Mouse (Mus musculus) frontal cortex, postnatal 14 days (tissue): ENCODE measurements at regions not wholly inside any gene's neighbourhood (a gene's known extent, or its start where the extent isn't known, plus 50 kb on each side); places are given as distances from the start of the nearest gene placed in this dataset.
A peak's percentile ranks its signal among the peaks of the same experiment; 100 is the strongest.

Source experiments
- DNase-seq, 2 experiments: peaks; one replicate each; pipeline ENCODE4 v3.0.0; 2022; ENCODE audit warnings: low spot score in 2 of 2

GRCm38 (mm10) chr1:169155484-169156459 lies 375.5 kb downstream of the Nuf2 start:
- DNase-seq, result peak; percentile 20 to 30

- DNase-seq, result no peak
These were observed 389.0 kb downstream of the Nuf2 start for GRCm38 (mm10) chr1:169142216-169142615.

- DNase-seq, result no peak
These were observed 391.2 kb downstream of the Nuf2 start for GRCm38 (mm10) chr1:169140056-169140455.

- no peak for DNase-seq
These were observed 391.8 kb downstream of the Nuf2 start for GRCm38 (mm10) chr1:169139507-169139906.

- no peak for DNase-seq
These were observed 392.1 kb downstream of the Nuf2 start for GRCm38 (mm10) chr1:169139184-169139486.

GRCm38 (mm10) chr1:169138404-169139183 lies 392.7 kb downstream of the Nuf2 start:
- no peak for DNase-seq

- DNase-seq, result no peak
These were observed 395.7 kb downstream of the Nuf2 start for GRCm38 (mm10) chr1:169135542-169135941.

DNA sequence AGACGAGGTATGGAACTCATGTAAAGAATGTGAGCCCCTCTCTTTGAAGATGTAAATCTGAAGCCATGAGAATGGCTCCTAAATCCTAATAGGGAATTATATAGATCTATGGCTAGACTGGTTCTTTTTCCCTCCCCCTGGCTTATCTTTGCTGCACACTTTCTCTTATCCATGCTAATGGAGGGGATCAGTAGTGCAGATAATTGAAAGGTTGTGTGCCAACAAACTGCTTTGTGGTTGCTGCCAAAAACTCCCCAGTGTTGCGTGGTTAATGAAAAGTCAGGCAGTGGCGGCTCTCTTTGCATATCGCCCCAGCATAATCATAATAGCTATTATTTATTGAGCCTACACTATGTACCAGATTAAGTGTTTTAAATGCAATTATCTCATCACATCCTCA lies 427.6 kb downstream of the Nuf2 start:
- DNase-seq, result no peak

DNA sequence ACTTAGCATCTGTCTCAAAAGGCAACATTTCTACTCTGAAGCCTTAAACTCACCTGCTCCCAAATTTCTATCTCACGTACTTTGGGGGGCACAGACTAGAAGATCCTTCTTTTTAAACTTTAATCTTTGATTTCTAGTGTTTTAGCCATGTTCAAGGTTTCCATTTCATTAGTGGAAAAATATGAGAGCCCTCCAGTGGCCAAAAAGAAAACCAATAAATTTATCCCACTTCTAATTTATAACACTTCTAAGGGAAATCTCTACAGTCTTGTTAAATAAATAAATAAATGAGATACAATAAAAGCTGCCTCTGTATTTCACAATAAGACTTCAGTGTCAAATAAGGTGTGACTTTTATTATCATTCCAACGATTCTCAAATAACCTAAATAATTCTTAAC lies 428.2 kb downstream of the Nuf2 start:
- DNase-seq, result no peak

DNA sequence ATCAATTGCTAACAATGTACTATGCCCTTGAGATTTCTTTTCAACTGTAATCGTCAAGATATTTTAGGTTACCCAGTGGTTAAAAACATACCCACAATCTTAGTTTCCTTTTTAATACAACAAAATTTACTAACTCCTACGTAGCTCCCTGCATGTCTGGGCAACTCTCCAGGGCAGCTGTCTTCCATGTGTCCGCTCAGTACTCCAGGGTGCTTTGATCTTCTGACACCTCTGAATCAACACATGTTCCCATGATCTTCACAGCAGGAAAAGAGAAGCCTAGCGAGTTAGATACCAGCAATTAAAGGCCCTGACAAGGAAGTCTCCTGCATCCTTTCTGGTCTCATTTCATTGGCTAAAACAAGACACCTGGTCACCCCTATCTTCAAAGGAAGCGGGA lies 432.0 kb downstream of the Nuf2 start:
- no peak for DNase-seq

DNA sequence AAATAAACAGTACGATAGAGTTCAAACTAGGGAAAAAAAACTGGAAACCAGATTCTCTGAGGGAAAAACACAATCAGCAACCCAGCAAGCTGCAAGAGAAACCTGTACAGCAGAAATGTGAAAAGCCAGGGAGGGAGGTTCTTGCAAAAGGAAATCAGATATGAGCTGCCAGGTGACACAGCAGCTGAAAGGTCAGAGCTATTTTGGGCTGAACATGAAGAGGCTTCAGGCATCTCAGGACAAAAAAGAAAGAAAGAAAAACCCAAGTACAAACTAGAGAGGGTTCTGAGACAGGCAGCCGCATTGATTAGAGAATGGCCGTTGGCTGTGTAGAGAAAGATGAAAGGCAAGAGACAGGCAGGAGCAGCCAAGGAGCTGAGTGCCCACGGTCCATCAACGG lies 434.5 kb downstream of the Nuf2 start:
- DNase-seq, result no peak

- DNase-seq, result peak in 1 of 2 experiments; percentile 13
These were observed 437.5 kb downstream of the Nuf2 start for GRCm38 (mm10) chr1:169093602-169094354.

DNA sequence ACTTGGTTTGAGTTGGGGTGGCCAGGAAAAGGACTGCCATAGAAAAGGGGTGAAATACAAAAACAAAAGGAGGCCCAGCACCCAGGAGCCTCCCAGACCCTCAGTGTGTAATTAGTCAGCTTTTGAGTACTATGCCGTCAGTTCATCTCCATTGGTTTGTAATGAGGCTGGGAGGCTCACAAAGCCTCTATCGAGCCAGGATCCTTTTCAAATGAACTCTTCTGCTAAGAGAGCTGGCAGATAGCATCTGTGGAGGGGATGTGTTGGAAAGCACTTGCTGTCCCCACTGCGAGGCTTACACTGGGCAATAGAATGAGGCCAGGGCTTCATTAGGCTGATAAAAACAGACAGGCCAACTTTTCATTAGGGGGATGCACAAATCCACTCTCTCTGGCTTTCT lies 445.2 kb downstream of the Nuf2 start:
- DNase-seq, result no peak

DNA sequence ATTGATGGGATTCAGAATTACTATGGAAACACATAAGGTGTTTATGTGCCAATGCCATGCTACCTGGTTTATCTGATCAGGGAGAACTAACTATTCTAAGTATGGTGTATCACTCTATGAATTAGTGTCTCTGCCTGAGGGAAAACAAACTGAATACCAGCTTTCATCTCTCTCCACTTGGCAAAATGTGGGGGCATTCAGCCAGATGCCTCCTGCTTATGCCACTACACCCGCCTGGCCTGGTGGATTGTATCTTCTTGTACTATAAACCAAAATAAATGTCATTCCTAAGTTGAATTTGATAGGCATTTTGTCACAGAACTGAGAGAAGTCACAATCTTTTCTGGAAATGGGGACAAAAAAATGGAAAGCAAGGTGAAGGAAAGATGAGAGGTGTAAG lies 450.6 kb downstream of the Nuf2 start:
- no peak for DNase-seq

DNA sequence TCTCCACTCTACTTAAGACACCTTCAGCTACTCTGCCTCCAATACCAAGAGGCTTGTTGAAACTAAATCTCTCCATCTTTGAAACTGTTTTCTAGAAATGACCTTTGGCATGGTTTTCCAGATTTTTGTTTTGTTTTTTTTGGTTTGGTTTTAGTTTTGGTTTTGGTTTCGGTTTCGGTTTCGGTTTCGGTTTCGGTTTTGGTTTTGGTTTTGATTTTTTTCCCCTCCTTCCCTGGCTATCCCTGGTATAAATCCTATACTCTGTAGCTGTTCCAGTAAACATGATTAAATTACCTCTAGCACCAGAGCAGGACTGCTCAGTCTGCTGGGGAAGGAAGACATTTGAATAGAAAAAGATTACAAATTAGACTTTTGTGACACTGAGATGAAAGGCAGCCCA lies 454.0 kb downstream of the Nuf2 start:
- no peak for DNase-seq

- DNase-seq, result no peak
These were observed 455.3 kb downstream of the Nuf2 start for GRCm38 (mm10) chr1:169076006-169076405.

DNA sequence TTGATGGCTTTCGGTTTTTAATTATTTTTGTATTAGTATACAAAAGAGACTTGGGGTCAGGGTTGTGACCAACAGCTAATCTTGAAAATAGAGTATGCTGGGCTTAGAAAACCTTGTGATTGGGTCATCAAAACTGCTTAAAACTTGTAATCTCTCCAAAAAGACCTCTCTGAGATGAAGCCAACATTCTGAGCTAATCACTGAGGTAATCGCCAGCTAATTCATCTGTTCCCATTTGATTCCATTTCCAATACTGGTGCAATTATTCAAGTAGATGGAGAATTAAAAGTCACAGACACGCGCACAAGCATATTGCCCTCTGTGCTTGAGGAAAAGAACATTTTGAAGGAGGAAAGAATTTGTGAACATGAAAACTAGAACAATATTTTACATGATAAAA lies 459.9 kb downstream of the Nuf2 start:
- DNase-seq, result no peak

GRCm38 (mm10) chr1:169069647-169070046 lies 461.6 kb downstream of the Nuf2 start:
- no peak for DNase-seq

DNA sequence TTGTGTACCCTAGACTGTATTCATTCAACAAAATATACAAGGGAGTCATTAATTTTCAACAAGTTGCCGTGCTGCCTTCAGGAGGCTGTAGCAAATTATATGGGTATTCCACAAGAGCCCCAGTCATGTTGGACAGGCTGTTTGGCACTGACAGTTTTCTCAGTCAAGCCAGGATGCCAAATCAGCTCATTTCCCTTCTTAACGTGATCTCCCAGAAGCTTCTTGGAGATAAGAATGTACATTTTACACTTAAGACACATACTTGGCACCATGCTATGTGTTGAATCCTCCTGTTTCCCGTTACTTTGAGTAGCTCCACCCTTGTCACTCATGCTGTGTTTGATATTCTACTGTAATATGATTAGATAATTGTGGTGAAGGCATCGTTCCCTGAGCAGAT lies 464.5 kb downstream of the Nuf2 start:
- no peak for DNase-seq

DNA sequence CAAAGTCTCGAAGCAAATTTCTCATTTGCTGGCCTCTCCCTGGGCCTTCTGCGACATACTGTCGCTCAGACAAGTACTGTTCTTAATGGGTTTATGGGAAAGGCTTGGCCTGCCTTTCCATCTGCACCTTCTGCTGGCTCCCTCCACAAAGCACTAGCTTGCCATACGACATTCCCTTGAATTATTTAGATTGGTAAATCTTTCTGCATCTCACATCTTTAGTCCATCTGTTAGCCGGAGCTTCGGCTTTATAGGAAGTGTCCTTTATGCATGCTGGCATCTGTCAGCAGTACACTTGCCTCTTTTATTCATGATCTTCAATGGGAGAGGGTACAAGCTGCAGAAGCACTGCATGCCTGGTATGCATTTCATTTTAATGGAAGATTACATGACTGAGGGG lies 470.6 kb downstream of the Nuf2 start:
- DNase-seq, result no peak

DNA sequence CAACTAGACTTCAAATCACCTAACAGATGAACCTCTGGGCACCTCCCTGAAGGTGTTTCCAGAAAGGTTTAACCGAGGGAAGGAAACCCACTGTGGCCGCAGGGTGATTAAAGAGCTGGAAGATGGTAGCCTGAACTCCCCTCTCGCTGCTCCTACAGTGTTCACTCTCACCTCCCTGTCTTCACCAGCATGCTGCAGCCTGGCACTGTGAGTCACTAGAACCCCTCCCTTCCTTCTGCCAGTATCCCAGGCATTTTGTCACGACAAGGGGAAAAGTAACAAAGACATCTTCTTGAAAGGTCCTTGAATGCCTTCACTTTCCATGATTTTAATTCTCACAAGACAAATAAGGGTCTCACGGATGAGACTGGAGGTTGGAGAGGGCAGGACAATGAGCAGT lies 471.1 kb downstream of the Nuf2 start:
- DNase-seq, result no peak

DNA sequence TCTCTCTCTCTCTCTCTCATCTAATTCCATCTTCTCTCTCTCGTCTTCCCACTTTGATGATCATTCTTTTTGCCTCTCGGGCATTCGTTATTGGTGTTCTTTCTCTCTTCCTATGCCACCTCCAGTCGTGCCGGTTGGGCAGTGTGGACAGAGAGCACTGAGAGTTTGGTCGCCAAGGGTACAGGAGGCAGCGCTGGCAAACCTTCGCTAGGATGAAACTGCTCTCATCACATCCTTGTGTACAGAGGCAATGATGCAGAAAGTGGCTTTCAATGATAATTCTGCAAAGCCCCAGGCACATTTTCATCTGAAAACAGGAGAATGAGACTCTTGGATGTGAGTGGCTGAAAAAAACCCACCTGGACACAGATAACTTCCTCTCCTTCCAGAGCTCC lies 479.4 kb downstream of the Nuf2 start:
- DNase-seq, result no peak
